Mouse (Mus musculus): ENCODE measurements around the gene Pin1.

DNA sequence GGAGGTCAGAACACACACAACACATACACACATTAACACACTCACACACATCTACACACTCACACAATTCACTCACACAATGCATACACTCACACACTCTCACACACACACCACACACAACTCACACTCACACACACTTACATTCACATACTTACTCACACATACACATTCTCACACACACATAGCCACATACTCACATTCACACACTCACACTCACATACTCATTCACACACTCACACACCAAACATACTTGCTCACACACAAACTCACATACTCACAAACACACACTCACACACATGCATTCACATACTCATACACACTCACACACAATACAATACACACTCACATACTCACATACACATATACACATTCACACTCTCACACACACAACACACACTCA lies 53.5 kb downstream of the Pin1 start:
- TF ChIP-seq CTCF (IDR thresholded peaks at IDR 0.05; ENCODE audit: control insufficient read depth, insufficient read depth, insufficient read length) (no peak), CEBPB (IDR thresholded peaks at IDR 0.05; ENCODE audit: low read depth) (no peak), FOSL1 (IDR thresholded peaks at IDR 0.05; ENCODE audit: insufficient read depth, low read length, poor library complexity, severe bottlenecking) (no peak), MYOG (IDR thresholded peaks at IDR 0.05; ENCODE audit: control insufficient read depth, extremely low read depth, insufficient read length) (no peak), MYOD1 (IDR thresholded peaks at IDR 0.05; ENCODE audit: control insufficient read depth, insufficient read length, low read depth) (no peak), USF1 (IDR thresholded peaks at IDR 0.05; ENCODE audit: low read depth) (no peak), MAX (IDR thresholded peaks at IDR 0.05) (no peak)
